Mouse (Mus musculus): ENCODE results near the gene Gas1. TPM values are rescaled to one million over a fixed set of nuclear protein-coding genes. Genes with fewer than 3 reads are reported as not detected.

Gas1 gene
- polyA plus RNA-seq, 1 experiment from 2014 or later = 49.5 TPM

GRCm38 (mm10) chr13:60170898-60171715 lies 6.1 kb downstream of the Gas1 start:
- peak overlapping the region; percentile 32 for H3K4me3 ChIP-seq
- 41% methylated on average over 21 of the region's 21 CpGs for WGBS
- 0 out of 2 replicates have a peak, but pooled peaks cover 3% of the 10 kb centered on the region for H3K9me3 ChIP-seq (replicated peaks)
- H3K36me3 ChIP-seq = peaks cover 7% of the 10 kb centered on the region; the same call in 1 of the 2 replicates
- H3K27me3 ChIP-seq (ENCODE audit: low read depth, poor library complexity, severe bottlenecking) = peaks cover 63% of the 10 kb centered on the region
- DNase-seq (ENCODE audit: low spot score) = peak; percentile 58
- peaks cover 58% of the 10 kb centered on the region for H3K4me1 ChIP-seq
- peak overlapping the region; percentile 99 for H3K27ac ChIP-seq (replicated peaks)

GRCm38 (mm10) chr13:60169026-60169425 lies 8.1 kb downstream of the Gas1 start:
- 92% methylated on average over 2 of the region's 2 CpGs for WGBS
- Histone ChIP-seq H3K36me3 (no peaks in the 10 kb centered on the region), H3K27me3 (ENCODE audit: low read depth, poor library complexity, severe bottlenecking) (peaks cover 83% of the 10 kb centered on the region), H3K4me3 (no peak overlapping the region), H3K27ac (replicated peaks) (no peak overlapping the region), H3K4me1 (peaks cover 47% of the 10 kb centered on the region), H3K9me3 (replicated peaks) (0 out of 2 replicates have a peak, but pooled peaks cover 3% of the 10 kb centered on the region)
- no peak for DNase-seq (ENCODE audit: low spot score)

GRCm38 (mm10) chr13:60156294-60157126 lies 20.7 kb downstream of the Gas1 start:
- Histone ChIP-seq H3K27ac (replicated peaks) (peak overlapping the region; percentile 77), H3K4me3 (no peak overlapping the region), H3K9me3 (replicated peaks) (peaks cover 34% of the 10 kb centered on the region), H3K4me1 (peaks cover 29% of the 10 kb centered on the region), H3K27me3 (ENCODE audit: low read depth, poor library complexity, severe bottlenecking) (peaks cover 19% of the 10 kb centered on the region; the same call in 1 of the 2 replicates), H3K36me3 (0 out of 2 replicates have a peak, but pooled peaks cover 5% of the 10 kb centered on the region)
- DNase-seq (ENCODE audit: low spot score) = peak; percentile 66
- 22% methylated on average over 19 of the region's 19 CpGs for WGBS

GRCm38 (mm10) chr13:60154170-60154569 lies 23.0 kb downstream of the Gas1 start:
- 0 out of 2 replicates have a peak, but pooled peaks cover 9% of the 10 kb centered on the region for H3K36me3 ChIP-seq
- no peak overlapping the region for H3K4me3 ChIP-seq
- peaks cover 29% of the 10 kb centered on the region for H3K4me1 ChIP-seq
- H3K27me3 ChIP-seq (ENCODE audit: low read depth, poor library complexity, severe bottlenecking) = peaks cover 27% of the 10 kb centered on the region
- no peak overlapping the region for H3K27ac ChIP-seq (replicated peaks)
- 90% methylated on average over 3 of the region's 3 CpGs for WGBS
- no peak for DNase-seq (ENCODE audit: low spot score)
- H3K9me3 ChIP-seq (replicated peaks) = peaks cover 43% of the 10 kb centered on the region

GRCm38 (mm10) chr13:60148235-60148634 lies 28.9 kb downstream of the Gas1 start:
- H3K9me3 ChIP-seq (replicated peaks) = peaks cover 25% of the 10 kb centered on the region
- H3K36me3 ChIP-seq = 0 out of 2 replicates have a peak, but pooled peaks cover 6% of the 10 kb centered on the region
- 80% methylated on average over 3 of the region's 3 CpGs for WGBS
- H3K27me3 ChIP-seq (ENCODE audit: low read depth, poor library complexity, severe bottlenecking) = peaks cover 53% of the 10 kb centered on the region
- peak overlapping the region; percentile 91 for H3K27ac ChIP-seq (replicated peaks)
- H3K4me3 ChIP-seq = peak overlapping the region; percentile 49; the same call in 1 of the 2 replicates
- no peak for DNase-seq (ENCODE audit: low spot score)
- H3K4me1 ChIP-seq = peaks cover 44% of the 10 kb centered on the region

GRCm38 (mm10) chr13:60147857-60148181 lies 29.3 kb downstream of the Gas1 start:
- Histone ChIP-seq H3K4me3 (peak overlapping the region; percentile 49), H3K27ac (replicated peaks) (peak overlapping the region; percentile 91), H3K9me3 (replicated peaks) (peaks cover 21% of the 10 kb centered on the region), H3K27me3 (ENCODE audit: low read depth, poor library complexity, severe bottlenecking) (peaks cover 55% of the 10 kb centered on the region), H3K4me1 (peaks cover 44% of the 10 kb centered on the region), H3K36me3 (0 out of 2 replicates have a peak, but pooled peaks cover 4% of the 10 kb centered on the region)
- no peak for DNase-seq (ENCODE audit: low spot score)
- 48% methylated on average over 2 of the region's 2 CpGs for WGBS

- WGBS = 1% methylated on average over 21 of the region's 21 CpGs
- Histone ChIP-seq H3K4me3 (peak overlapping the region; percentile 49), H3K27me3 (ENCODE audit: low read depth, poor library complexity, severe bottlenecking) (peaks cover 61% of the 10 kb centered on the region), H3K4me1 (peaks cover 48% of the 10 kb centered on the region), H3K27ac (replicated peaks) (peak overlapping the region; percentile 91), H3K36me3 (0 out of 2 replicates have a peak, but pooled peaks cover 4% of the 10 kb centered on the region), H3K9me3 (replicated peaks) (peaks cover 16% of the 10 kb centered on the region)
- peak; percentile 84 for DNase-seq (ENCODE audit: low spot score)
Observed at GRCm38 (mm10) chr13:60146994-60147856, 29.9 kb downstream of the Gas1 start.

GRCm38 (mm10) chr13:60146231-60146630 lies 30.9 kb downstream of the Gas1 start:
- 30% methylated on average over 3 of the region's 3 CpGs for WGBS
- 0 out of 2 replicates have a peak, but pooled peaks cover 1% of the 10 kb centered on the region for H3K36me3 ChIP-seq
- peaks cover 49% of the 10 kb centered on the region for H3K4me1 ChIP-seq
- DNase-seq (ENCODE audit: low spot score) = peak; percentile 45
- peaks cover 6% of the 10 kb centered on the region; the same call in 1 of the 2 replicates for H3K9me3 ChIP-seq (replicated peaks)
- H3K4me3 ChIP-seq = no peak overlapping the region; the same call in 1 of the 2 replicates
- H3K27ac ChIP-seq (replicated peaks) = peak overlapping the region; percentile 91
- H3K27me3 ChIP-seq (ENCODE audit: low read depth, poor library complexity, severe bottlenecking) = peaks cover 69% of the 10 kb centered on the region

- H3K4me1 ChIP-seq = peaks cover 24% of the 10 kb centered on the region
- whole genome bisulfite sequencing = 92% methylated on average over 4 of the region's 4 CpGs
- DNase-seq (ENCODE audit: low spot score) = no peak
- H3K9me3 ChIP-seq (replicated peaks) = no peaks in the 10 kb centered on the region
- H3K36me3 ChIP-seq = no peaks in the 10 kb centered on the region
- H3K27ac ChIP-seq (replicated peaks) = no peak overlapping the region
- peaks cover 60% of the 10 kb centered on the region for H3K27me3 ChIP-seq (ENCODE audit: low read depth, poor library complexity, severe bottlenecking)
- no peak overlapping the region for H3K4me3 ChIP-seq
Observed at GRCm38 (mm10) chr13:60136962-60137361, 40.2 kb downstream of the Gas1 start.

GRCm38 (mm10) chr13:60134439-60134799 lies 42.7 kb downstream of the Gas1 start:
- WGBS = 92% methylated on average over 5 of the region's 5 CpGs
- DNase-seq (ENCODE audit: low spot score) = no peak
- Histone ChIP-seq H3K27ac (replicated peaks) (no peak overlapping the region), H3K36me3 (no peaks in the 10 kb centered on the region), H3K27me3 (ENCODE audit: low read depth, poor library complexity, severe bottlenecking) (peaks cover 57% of the 10 kb centered on the region), H3K9me3 (replicated peaks) (no peaks in the 10 kb centered on the region), H3K4me1 (peaks cover 28% of the 10 kb centered on the region), H3K4me3 (no peak overlapping the region)

- Histone ChIP-seq H3K27me3 (ENCODE audit: low read depth, poor library complexity, severe bottlenecking) (peaks cover 55% of the 10 kb centered on the region), H3K36me3 (no peaks in the 10 kb centered on the region), H3K4me3 (no peak overlapping the region), H3K27ac (replicated peaks) (peak overlapping the region; percentile 38; the same call in 1 of the 2 replicates), H3K9me3 (replicated peaks) (no peaks in the 10 kb centered on the region), H3K4me1 (peaks cover 28% of the 10 kb centered on the region)
- 50% methylated on average over 10 of the region's 10 CpGs for WGBS
- no peak for DNase-seq (ENCODE audit: low spot score)
Observed at GRCm38 (mm10) chr13:60133716-60134438, 43.3 kb downstream of the Gas1 start.

Measured in midbrain, embryonic 10.5 days (tissue).